Mouse (Mus musculus): ENCODE data around the gene Cgrrf1.

The Cgrrf1 gene

GRCm38 (mm10) chr14:46823996-46824395 is 7.9 kb upstream of the Cgrrf1 start:
- DNase-seq (ENCODE audit: low spot score), result no peak

GRCm38 (mm10) chr14:46827430-46827829 is 4.5 kb upstream of the Cgrrf1 start:
- DNase-seq (ENCODE audit: low spot score), result no peak

- DNase-seq (ENCODE audit: low spot score), result peak; percentile 35
These were observed 630 bp upstream of the Cgrrf1 start for GRCm38 (mm10) chr14:46831295-46831694.

GRCm38 (mm10) chr14:46832354-46833272 is 688 bp downstream of the Cgrrf1 start:
- DNase-seq (ENCODE audit: low spot score), result peak; percentile 48

- DNase-seq (ENCODE audit: low spot score), result no peak
These were observed 7.4 kb downstream of the Cgrrf1 start for GRCm38 (mm10) chr14:46839326-46839725.

- no peak for DNase-seq (ENCODE audit: low spot score)
These were observed 13.8 kb downstream of the Cgrrf1 start for GRCm38 (mm10) chr14:46845706-46846105.

GRCm38 (mm10) chr14:46848063-46848590 is 16.2 kb downstream of the Cgrrf1 start:
- no peak for DNase-seq (ENCODE audit: low spot score)

- no peak for DNase-seq (ENCODE audit: low spot score)
These were observed 16.8 kb downstream of the Cgrrf1 start for GRCm38 (mm10) chr14:46848736-46849135.

GRCm38 (mm10) chr14:46849769-46850168 is 17.8 kb downstream of the Cgrrf1 start:
- DNase-seq (ENCODE audit: low spot score), result no peak

GRCm38 (mm10) chr14:46853677-46854076 is 21.8 kb downstream of the Cgrrf1 start:
- DNase-seq (ENCODE audit: low spot score), result no peak

- DNase-seq (ENCODE audit: low spot score), result no peak
These were observed 31.0 kb downstream of the Cgrrf1 start for GRCm38 (mm10) chr14:46862922-46863321.

- DNase-seq (ENCODE audit: low spot score), result peak; percentile 87
These were observed 49.0 kb downstream of the Cgrrf1 start for GRCm38 (mm10) chr14:46880935-46881334.

GRCm38 (mm10) chr14:46881581-46882430 is 49.9 kb downstream of the Cgrrf1 start:
- DNase-seq (ENCODE audit: low spot score), result peak; percentile 64

GRCm38 (mm10) chr14:46882431-46883067 is 50.6 kb downstream of the Cgrrf1 start, which contains the start of gene Samd4:
Gene Samd4, plus strand, starts transcription at chr14:46882854.
- DNase-seq (ENCODE audit: low spot score), result peak; percentile 85

GRCm38 (mm10) chr14:46883068-46883870 is 51.3 kb downstream of the Cgrrf1 start:
- peak; percentile 77 for DNase-seq (ENCODE audit: low spot score)

- DNase-seq (ENCODE audit: low spot score), result peak; percentile 66
These were observed 52.0 kb downstream of the Cgrrf1 start for GRCm38 (mm10) chr14:46883871-46884441.

GRCm38 (mm10) chr14:46884701-46885428 is 52.9 kb downstream of the Cgrrf1 start:
- DNase-seq (ENCODE audit: low spot score), result peak; percentile 75

GRCm38 (mm10) chr14:46885429-46885755 is 53.5 kb downstream of the Cgrrf1 start:
- no peak for DNase-seq (ENCODE audit: low spot score)

GRCm38 (mm10) chr14:46885891-46886301 is 54.0 kb downstream of the Cgrrf1 start:
- peak; percentile 60 for DNase-seq (ENCODE audit: low spot score)

- DNase-seq (ENCODE audit: low spot score), result no peak
These were observed 57.2 kb downstream of the Cgrrf1 start for GRCm38 (mm10) chr14:46889096-46889495.

All from embryo, embryonic 10.5 days (tissue).